Mouse (Mus musculus) liver, embryonic 16.5 days (tissue): ENCODE measurements around the gene Olfr524. TPM values are rescaled to one million over a fixed set of nuclear protein-coding genes. Genes with fewer than 3 reads are reported as not detected.

Experiments
- ATAC-seq: fragments of 200-750 bp; cut with Nextera tagmentation; 2 replicates; pipeline ENCODE4 v1.8.0; 2017; ENCODE audit warnings: low read depth, mild to moderate bottlenecking, moderate number of reproducible peaks, moderate library complexity
- H3K27ac ChIP-seq: fragments of 300-500 bp; sonication (generic); 2 replicates; pipeline ENCODE4 v1.5.1; 2014; ENCODE audit warnings: mild to moderate bottlenecking, low read length
- H3K27me3 ChIP-seq: fragments of 300-500 bp; sonication (generic); 2 replicates; pipeline ENCODE4 v1.6.1; 2014; ENCODE audit warnings: low read depth, low read length, mixed read lengths; ENCODE audit not compliant: control insufficient read depth, insufficient read depth
- H3K36me3 ChIP-seq: fragments of 300-500 bp; sonication (generic); 2 replicates; pipeline ENCODE4 v1.6.1; 2014; ENCODE audit warnings: mild to moderate bottlenecking; ENCODE audit not compliant: control insufficient read depth, insufficient read depth
- H3K4me1 ChIP-seq: fragments of 300-500 bp; sonication (generic); 2 replicates; pipeline ENCODE4 v1.6.1; 2014; ENCODE audit warnings: low read depth, low read length, mixed read lengths; ENCODE audit not compliant: control insufficient read depth
- H3K4me2 ChIP-seq: fragments of 300-500 bp; sonication (generic); 2 replicates; pipeline ENCODE4 v1.6.1; 2014; ENCODE audit warnings: low read depth, low read length, mixed read lengths
- H3K4me3 ChIP-seq: fragments of 300-500 bp; sonication (generic); 2 replicates; pipeline ENCODE4 v1.5.1; 2014; ENCODE audit warnings: low read depth, mild to moderate bottlenecking, low read length
- H3K9ac ChIP-seq: fragments of 300-500 bp; sonication (generic); 2 replicates; pipeline ENCODE4 v1.6.1; 2014; ENCODE audit warnings: low read depth, low read length
- H3K9me3 ChIP-seq: fragments of 300-500 bp; sonication (generic); replicated peaks from 2 replicates; pipeline ENCODE4 v1.6.1; 2016; ENCODE audit warnings: low read length; ENCODE audit not compliant: control insufficient read depth
- WGBS: fragments of 180-500 bp; shearing (Covaris S2); extraction: QIAGEN DNeasy Blood & Tissue Kit; methylation state at CpG from one replicate; pipeline ENCODE4 v1.1.7; 2014; ENCODE audit not compliant: insufficient replicate concordance; 5-methylcytosine and 5-hydroxymethylcytosine counted together
- polyA plus RNA-seq: library from polyadenylated mRNA; unstranded; fragments of >200 nt; fragmentation: Nextera tagmentation; extraction: Ambion mirVana; gene quantifications from 2 replicates; pipeline ENCODE4 v1.2.1, GENCODE M21; 2015

Gene Olfr524
- polyA plus RNA-seq, 1 experiment from 2014 or later: not detected

- no peak overlapping the region for H3K4me2 ChIP-seq
- H3K27me3 ChIP-seq: no peaks in the 10 kb centered on the region
- whole genome bisulfite sequencing: 40% methylated on average over 2 of the region's 2 CpGs
- no peak overlapping the region for H3K4me3 ChIP-seq
- H3K36me3 ChIP-seq: no peaks in the 10 kb centered on the region
- H3K9me3 ChIP-seq: no peaks in the 10 kb centered on the region
- ATAC-seq: no peak
- no peak overlapping the region for H3K27ac ChIP-seq
- no peaks in the 10 kb centered on the region for H3K4me1 ChIP-seq
- H3K9ac ChIP-seq: no peak overlapping the region
Measured at GRCm38 (mm10) chr7:140192445-140192844, 13.3 kb downstream of the Olfr524 start.

- WGBS: 75% methylated on average over 1 of the region's 1 CpGs
- no peak for ATAC-seq
- H3K4me3 ChIP-seq: no peak overlapping the region
Measured at GRCm38 (mm10) chr7:140190435-140190834, 15.3 kb downstream of the Olfr524 start.

GRCm38 (mm10) chr7:140188391-140189328, 17.1 kb downstream of the Olfr524 start:
- H3K27me3 ChIP-seq: no peaks in the 10 kb centered on the region
- H3K9me3 ChIP-seq: no peaks in the 10 kb centered on the region
- no peak overlapping the region for H3K4me2 ChIP-seq
- H3K4me3 ChIP-seq: no peak overlapping the region
- H3K4me1 ChIP-seq: no peaks in the 10 kb centered on the region
- no peak overlapping the region for H3K9ac ChIP-seq
- H3K36me3 ChIP-seq: no peaks in the 10 kb centered on the region
- 38% methylated on average over 4 of the region's 4 CpGs for WGBS
- H3K27ac ChIP-seq: no peak overlapping the region
- no peak for ATAC-seq

More at GRCm38 (mm10) chr7:140190435-140190834, 15.3 kb downstream of the Olfr524 start:
- H3K36me3 ChIP-seq: no peaks in the 10 kb centered on the region
- no peaks in the 10 kb centered on the region for H3K27me3 ChIP-seq
- H3K4me1 ChIP-seq: no peaks in the 10 kb centered on the region
- no peak overlapping the region for H3K27ac ChIP-seq
- no peak overlapping the region for H3K9ac ChIP-seq
- no peaks in the 10 kb centered on the region for H3K9me3 ChIP-seq
- no peak overlapping the region for H3K4me2 ChIP-seq

- Histone ChIP-seq H3K36me3 (no peaks in the 10 kb centered on the region), H3K27ac (no peak overlapping the region), H3K9me3 (no peaks in the 10 kb centered on the region), H3K4me1 (no peaks in the 10 kb centered on the region), H3K9ac (no peak overlapping the region), H3K27me3 (no peaks in the 10 kb centered on the region), H3K4me3 (no peak overlapping the region), H3K4me2 (no peak overlapping the region)
- WGBS: 68% methylated on average over 7 of the region's 7 CpGs
- ATAC-seq: no peak
Measured at GRCm38 (mm10) chr7:140187721-140188390, 17.9 kb downstream of the Olfr524 start.

GRCm38 (mm10) chr7:140186646-140187620, 18.8 kb downstream of the Olfr524 start:
- Histone ChIP-seq H3K4me3 (no peak overlapping the region), H3K36me3 (no peaks in the 10 kb centered on the region), H3K27me3 (no peaks in the 10 kb centered on the region), H3K9me3 (no peaks in the 10 kb centered on the region), H3K27ac (no peak overlapping the region), H3K9ac (no peak overlapping the region), H3K4me1 (no peaks in the 10 kb centered on the region), H3K4me2 (no peak overlapping the region)
- 50% methylated on average over 18 of the region's 18 CpGs for WGBS
- no peak for ATAC-seq

- Histone ChIP-seq H3K4me1 (no peaks in the 10 kb centered on the region), H3K36me3 (no peaks in the 10 kb centered on the region), H3K9me3 (no peaks in the 10 kb centered on the region), H3K27ac (no peak overlapping the region), H3K4me2 (no peak overlapping the region), H3K4me3 (no peak overlapping the region), H3K9ac (no peak overlapping the region), H3K27me3 (no peaks in the 10 kb centered on the region)
- 61% methylated on average over 4 of the region's 4 CpGs for WGBS
- no peak for ATAC-seq
Measured at GRCm38 (mm10) chr7:140184206-140184605, 21.6 kb downstream of the Olfr524 start.

GRCm38 (mm10) chr7:140180692-140181091, 25.1 kb downstream of the Olfr524 start:
- ATAC-seq: no peak
- H3K36me3 ChIP-seq: no peaks in the 10 kb centered on the region
- WGBS: 42% methylated on average over 2 of the region's 2 CpGs

GRCm38 (mm10) chr7:140179176-140179575, 26.6 kb downstream of the Olfr524 start:
- H3K36me3 ChIP-seq: no peaks in the 10 kb centered on the region
- no peaks in the 10 kb centered on the region for H3K4me1 ChIP-seq
- H3K9me3 ChIP-seq: no peaks in the 10 kb centered on the region
- 72% methylated on average over 2 of the region's 2 CpGs for WGBS
- H3K9ac ChIP-seq: no peak overlapping the region
- no peak overlapping the region for H3K4me3 ChIP-seq
- H3K27ac ChIP-seq: no peak overlapping the region
- H3K4me2 ChIP-seq: no peak overlapping the region
- no peak for ATAC-seq
- H3K27me3 ChIP-seq: no peaks in the 10 kb centered on the region

More at GRCm38 (mm10) chr7:140180692-140181091, 25.1 kb downstream of the Olfr524 start:
- Histone ChIP-seq H3K27ac (no peak overlapping the region), H3K27me3 (no peaks in the 10 kb centered on the region), H3K9me3 (no peaks in the 10 kb centered on the region), H3K4me2 (no peak overlapping the region), H3K4me1 (no peaks in the 10 kb centered on the region), H3K9ac (no peak overlapping the region), H3K4me3 (no peak overlapping the region)
